ENCODE assay signal across 10 mouse cellular contexts in genomic region chr3:17613486-17613885, GRCm38 (mm10).
DNase-seq lines count a peak whose midpoint lies in the region; ATAC-seq lines count a peak whose summit lies in the region.
"Had no signal": no experiment of that assay in that cellular context is flagged by ENCODE, and none has a peak within 500 bp of the region (broad histone marks: within the 10 kb centered on the region; RNA-seq: fewer than 3 reads in every experiment).

No protein-coding gene starts in this region.

- H3K36me3 ChIP-seq in hindbrain, embryonic 11.5 days (ENCODE audit: control insufficient read depth, insufficient read depth, low read length): no peaks in the 10 kb centered on the region
- no peaks in the 10 kb centered on the region for H3K36me3 ChIP-seq in hindbrain, embryonic 16.5 days (ENCODE audit: control insufficient read depth, insufficient read depth, low read length)
- H3K36me3 ChIP-seq in neural tube, embryonic 15.5 days: no peaks in the 10 kb centered on the region
- H3K36me3 ChIP-seq: embryonic facial prominence, embryonic 15.5 days had no signal

- no peak overlapping the region for H3K4me2 ChIP-seq in hindbrain, embryonic 11.5 days (replicated peaks; ENCODE audit: low read depth, low read length)
- H3K4me2 ChIP-seq in hindbrain, embryonic 16.5 days (ENCODE audit: low read length): no peak overlapping the region
- no peak overlapping the region for H3K4me2 ChIP-seq in neural tube, embryonic 15.5 days
- H3K4me2 ChIP-seq: embryonic facial prominence, embryonic 15.5 days had no signal

- H3K4me1 ChIP-seq in hindbrain, embryonic 11.5 days (replicated peaks; ENCODE audit: control insufficient read depth, insufficient read depth, low read length): no peaks in the 10 kb centered on the region
- H3K4me1 ChIP-seq in hindbrain, embryonic 16.5 days (ENCODE audit: control insufficient read depth, insufficient read depth, low read depth, low read length): no peaks in the 10 kb centered on the region
- H3K4me1 ChIP-seq in neural tube, embryonic 15.5 days: peaks cover 4% of the 10 kb centered on the region; the same call in 1 of the 2 replicates
- H3K4me1 ChIP-seq: embryonic facial prominence, embryonic 15.5 days had no signal

- 0 out of 2 replicates have a peak, but pooled peaks have one; percentile 59 for ATAC-seq in hindbrain, embryonic 11.5 days (ENCODE audit: low FRiP score)
- ATAC-seq in hindbrain, embryonic 16.5 days: no peak
- ATAC-seq in neural tube, embryonic 15.5 days (ENCODE audit: low FRiP score): no peak
- ATAC-seq: lung, postnatal 0 days had no signal

- no peaks in the 10 kb centered on the region for H3K27me3 ChIP-seq in hindbrain, embryonic 11.5 days (ENCODE audit: control insufficient read depth, insufficient read depth, low read length)
- H3K27me3 ChIP-seq in hindbrain, embryonic 16.5 days (replicated peaks; ENCODE audit: control insufficient read depth, insufficient read depth, low read length): no peaks in the 10 kb centered on the region; the same call in 1 of the 2 replicates
- H3K27me3 ChIP-seq in neural tube, embryonic 15.5 days (replicated peaks): peaks cover 4% of the 10 kb centered on the region; the same call in 1 of the 2 replicates
- H3K27me3 ChIP-seq: embryonic facial prominence, embryonic 15.5 days had no signal

- H3K27ac ChIP-seq in hindbrain, embryonic 11.5 days (ENCODE audit: low read depth, low read length): no peak overlapping the region
- no peak overlapping the region for H3K27ac ChIP-seq in hindbrain, embryonic 16.5 days (ENCODE audit: low read depth, low read length)
- no peak overlapping the region for H3K27ac ChIP-seq in neural tube, embryonic 15.5 days (replicated peaks)
- H3K27ac ChIP-seq: embryonic facial prominence, embryonic 15.5 days had no signal

- 85% methylated on average over 1 of the region's 1 CpGs for WGBS in hindbrain, embryonic 11.5 days
- WGBS in hindbrain, embryonic 16.5 days: 92% methylated on average over 1 of the region's 1 CpGs
- 100% methylated on average over 1 of the region's 1 CpGs for WGBS in neural tube, embryonic 15.5 days

- no peak overlapping the region for H3K9ac ChIP-seq in hindbrain, embryonic 11.5 days (ENCODE audit: low read depth, low read length)
- H3K9ac ChIP-seq in hindbrain, embryonic 16.5 days (ENCODE audit: low read depth, low read length): no peak overlapping the region
- H3K9ac ChIP-seq in neural tube, embryonic 15.5 days (replicated peaks): no peak overlapping the region
- H3K9ac ChIP-seq: embryonic facial prominence, embryonic 15.5 days had no signal

- H3K4me3 ChIP-seq in hindbrain, embryonic 11.5 days (ENCODE audit: low read depth, low read length): no peak overlapping the region
- no peak overlapping the region for H3K4me3 ChIP-seq in hindbrain, embryonic 16.5 days (ENCODE audit: low read length)
- H3K4me3 ChIP-seq in neural tube, embryonic 15.5 days (replicated peaks): no peak overlapping the region
- H3K4me3 ChIP-seq: embryonic facial prominence, embryonic 15.5 days had no signal

- peak; percentile 29 for DNase-seq in hindbrain, embryonic 11.5 days (ENCODE audit: low spot score)
- peak; percentile 30 for DNase-seq in neural tube, embryonic 10.5 days (ENCODE audit: extremely low spot score, low spot score)
- DNase-seq in embryo, embryonic 11 days: peak; percentile 34
- DNase-seq in gastrocnemius, postnatal 10 days: no peak
- no peak for DNase-seq in lung, postnatal 36 days
- DNase-seq: kidney, adult 2 months had no signal

- H3K9me3 ChIP-seq in hindbrain, embryonic 11.5 days (ENCODE audit: control insufficient read depth, low read length): no peaks in the 10 kb centered on the region
- H3K9me3 ChIP-seq in hindbrain, embryonic 16.5 days (ENCODE audit: control insufficient read depth, low read length): no peaks in the 10 kb centered on the region
- no peaks in the 10 kb centered on the region for H3K9me3 ChIP-seq in neural tube, embryonic 15.5 days (replicated peaks)
- H3K9me3 ChIP-seq: embryonic facial prominence, embryonic 15.5 days had no signal

Comparison
In these comparisons a context has a peak if more than half of its experiments do, and no peak if none do; other contexts are left out.
1. DNase-seq: peak in hindbrain, embryonic 11.5 days (single experiment), neural tube, embryonic 10.5 days (single experiment) and embryo, embryonic 11 days (single experiment); none in gastrocnemius, postnatal 10 days (single experiment) and lung, postnatal 36 days (single experiment).